Mouse (Mus musculus) midbrain, embryonic 12.5 days (tissue): Measurements from ENCODE around the gene Sidt2. TPM values are rescaled to one million over a fixed set of nuclear protein-coding genes. Genes with fewer than 3 reads are reported as not detected.

ENCODE experiments used
- ATAC-seq: fragments of 200-750 bp; cut with Nextera tagmentation; 2 replicates; pipeline ENCODE4 v1.8.0; 2017; ENCODE audit warnings: low read depth, moderate TSS enrichment, moderate library complexity; ENCODE audit not compliant: low FRiP score
- H3K27ac ChIP-seq: fragments of 300-500 bp; sonication (generic); replicated peaks from 2 replicates; pipeline ENCODE4 v1.5.1; 2016; ENCODE audit warnings: mild to moderate bottlenecking
- H3K27me3 ChIP-seq: fragments of 300-500 bp; sonication (generic); 2 replicates; pipeline ENCODE4 v1.6.1; 2016; ENCODE audit warnings: mild to moderate bottlenecking
- H3K36me3 ChIP-seq: fragments of 300-500 bp; sonication (generic); 2 replicates; pipeline ENCODE4 v1.6.1; 2016
- H3K4me1 ChIP-seq: fragments of 300-500 bp; sonication (generic); 2 replicates; pipeline ENCODE4 v1.6.1; 2016
- H3K4me2 ChIP-seq: fragments of 300-500 bp; sonication (generic); replicated peaks from 2 replicates; pipeline ENCODE4 v1.6.1; 2016; ENCODE audit warnings: mild to moderate bottlenecking, moderate library complexity
- H3K4me3 ChIP-seq: fragments of 300-500 bp; sonication (generic); 2 replicates; pipeline ENCODE4 v1.5.1; 2016; ENCODE audit warnings: mild to moderate bottlenecking
- H3K9ac ChIP-seq: fragments of 300-500 bp; sonication (generic); replicated peaks from 2 replicates; pipeline ENCODE4 v1.6.1; 2016; ENCODE audit warnings: mild to moderate bottlenecking, moderate library complexity
- H3K9me3 ChIP-seq: fragments of 300-500 bp; sonication (generic); 2 replicates; pipeline ENCODE4 v1.6.1; 2016; ENCODE audit warnings: mild to moderate bottlenecking
- WGBS: fragments of 180-500 bp; shearing (Covaris S2); methylation state at CpG from one replicate; pipeline ENCODE4 v1.1.7; 2016; 5-methylcytosine and 5-hydroxymethylcytosine counted together
- polyA plus RNA-seq: library from polyadenylated mRNA; unstranded; fragments of >200 nt; fragmentation: Nextera tagmentation; extraction: Ambion mirVana; gene quantifications from 2 replicates; pipeline ENCODE4 v1.2.1, GENCODE M21; 2016

Gene Sidt2
- polyA plus RNA-seq, 1 experiment from 2014 or later = 36.0 TPM

DNA sequence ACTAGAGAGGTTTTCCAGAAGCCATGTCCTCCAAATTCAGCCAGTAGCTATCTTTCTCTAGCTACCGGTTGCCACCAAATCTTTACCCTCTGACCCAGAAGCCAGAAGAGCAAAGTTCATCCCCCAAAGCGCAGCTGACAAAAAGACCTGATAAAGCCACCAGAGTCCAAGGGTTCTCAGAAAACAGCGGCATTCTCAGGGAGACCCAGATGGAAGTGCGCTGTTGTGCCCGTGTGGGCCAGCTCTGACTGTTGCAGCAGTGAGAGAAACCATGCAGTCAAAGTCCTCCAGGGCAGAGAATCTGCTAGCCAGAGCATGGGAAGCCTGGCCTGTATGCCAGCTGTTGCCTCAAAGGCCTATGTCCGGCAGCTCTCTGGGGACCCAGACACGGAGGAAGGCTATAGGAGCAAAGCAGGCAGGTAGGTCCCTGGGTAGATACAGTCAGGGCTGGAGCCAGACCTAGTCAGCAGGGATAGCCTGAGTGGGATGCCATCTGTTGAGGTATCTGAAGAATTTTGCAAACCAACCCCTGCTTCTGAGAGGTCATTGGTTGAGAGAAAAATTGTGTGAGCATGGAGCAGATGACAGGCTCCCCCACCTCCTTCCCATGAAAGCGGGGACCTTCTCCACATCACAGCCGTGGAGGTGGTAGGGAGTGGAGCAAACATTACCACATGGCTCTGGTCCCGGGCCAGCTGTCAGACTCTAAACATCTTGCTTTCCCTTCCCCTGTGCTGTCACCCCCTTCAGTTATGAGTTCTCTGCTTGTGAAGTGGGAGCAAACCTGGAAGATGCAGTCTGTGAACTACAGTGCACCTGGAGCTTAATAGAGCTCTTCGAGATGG is 22.3 kb downstream of the Sidt2 start:
- Histone ChIP-seq H3K4me3 (no peak overlapping the region), H3K4me2 (no peak overlapping the region), H3K4me1 (peaks cover 6% of the 10 kb centered on the region; the same call in 1 of the 2 replicates), H3K27me3 (peaks cover 7% of the 10 kb centered on the region; the same call in 1 of the 2 replicates), H3K9ac (no peak overlapping the region), H3K27ac (no peak overlapping the region), H3K36me3 (peaks cover 38% of the 10 kb centered on the region), H3K9me3 (no peaks in the 10 kb centered on the region)
- no peak for ATAC-seq
- WGBS = 82% methylated on average over 11 of the region's 11 CpGs

DNA sequence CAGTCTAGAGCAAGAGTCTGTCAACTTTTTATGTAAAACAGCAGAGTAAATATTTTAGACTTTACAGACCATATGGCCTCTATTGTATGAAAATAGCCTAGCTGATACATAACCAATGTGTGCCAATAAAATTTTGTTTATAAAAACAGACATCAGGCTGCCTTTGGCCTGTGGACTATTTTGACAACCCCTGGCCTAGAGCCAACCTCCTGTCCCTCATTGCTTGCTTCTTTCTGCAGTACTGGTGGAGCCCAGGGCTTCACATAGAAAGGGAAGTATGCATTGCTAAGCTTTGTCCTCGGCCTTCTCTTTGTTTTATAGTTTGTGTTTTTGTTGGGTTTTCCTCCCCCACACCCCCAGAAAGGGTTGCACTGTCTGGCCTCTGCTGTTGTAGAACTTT is 23.1 kb downstream of the Sidt2 start:
- Histone ChIP-seq H3K4me2 (no peak overlapping the region), H3K27ac (no peak overlapping the region), H3K9ac (no peak overlapping the region), H3K4me1 (peaks cover 6% of the 10 kb centered on the region; the same call in 1 of the 2 replicates), H3K27me3 (peaks cover 7% of the 10 kb centered on the region; the same call in 1 of the 2 replicates), H3K9me3 (no peaks in the 10 kb centered on the region), H3K4me3 (no peak overlapping the region), H3K36me3 (peaks cover 46% of the 10 kb centered on the region)
- WGBS = 77% methylated on average over 1 of the region's 1 CpGs
- no peak for ATAC-seq

DNA sequence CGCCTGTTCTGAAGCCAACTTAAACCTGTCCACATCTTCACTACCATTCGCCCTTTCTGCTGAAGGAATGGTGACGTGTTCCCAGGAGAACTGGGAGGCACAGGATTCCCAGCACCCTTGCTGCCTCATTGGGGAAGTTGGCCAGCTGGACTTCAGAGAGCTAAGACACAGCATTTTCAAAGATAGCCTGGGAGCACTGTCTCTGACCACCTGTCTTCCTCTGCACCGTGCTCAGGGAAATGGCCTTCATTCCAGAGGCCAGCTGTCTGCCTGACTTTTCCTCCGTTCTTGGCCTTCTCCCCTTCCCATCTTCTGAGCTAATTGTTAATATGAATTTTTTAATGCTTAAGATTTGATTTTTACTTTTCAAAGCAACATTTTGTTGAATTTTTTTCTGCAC is 25.8 kb downstream of the Sidt2 start:
- Histone ChIP-seq H3K27ac (no peak overlapping the region), H3K4me1 (no peaks in the 10 kb centered on the region), H3K27me3 (no peaks in the 10 kb centered on the region), H3K4me2 (no peak overlapping the region), H3K9ac (no peak overlapping the region), H3K9me3 (no peaks in the 10 kb centered on the region), H3K4me3 (no peak overlapping the region), H3K36me3 (peaks cover 62% of the 10 kb centered on the region)
- 87% methylated on average over 5 of the region's 5 CpGs for WGBS
- no peak for ATAC-seq

DNA sequence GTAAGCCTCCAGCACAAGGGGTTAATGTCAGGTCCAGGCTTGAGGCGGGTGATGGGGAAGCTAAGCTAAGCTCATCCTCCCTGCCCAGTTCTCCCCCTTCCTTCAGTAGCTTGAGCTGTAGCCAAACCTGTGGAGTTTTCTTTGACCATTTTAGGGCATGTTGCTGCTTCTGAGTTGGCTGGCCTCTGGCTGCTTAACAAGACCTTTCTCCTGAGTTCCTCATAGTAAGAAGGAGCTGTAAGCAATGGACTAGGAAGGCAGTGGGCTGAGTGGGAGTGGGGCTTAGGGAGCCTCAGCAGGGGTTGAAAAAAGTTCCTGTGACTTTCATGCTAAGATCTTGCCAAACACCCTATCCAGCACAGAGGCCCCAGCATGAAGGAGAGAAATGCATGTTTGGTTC is 35.2 kb downstream of the Sidt2 start:
- ATAC-seq = no peak
- peaks cover 76% of the 10 kb centered on the region for H3K36me3 ChIP-seq

DNA sequence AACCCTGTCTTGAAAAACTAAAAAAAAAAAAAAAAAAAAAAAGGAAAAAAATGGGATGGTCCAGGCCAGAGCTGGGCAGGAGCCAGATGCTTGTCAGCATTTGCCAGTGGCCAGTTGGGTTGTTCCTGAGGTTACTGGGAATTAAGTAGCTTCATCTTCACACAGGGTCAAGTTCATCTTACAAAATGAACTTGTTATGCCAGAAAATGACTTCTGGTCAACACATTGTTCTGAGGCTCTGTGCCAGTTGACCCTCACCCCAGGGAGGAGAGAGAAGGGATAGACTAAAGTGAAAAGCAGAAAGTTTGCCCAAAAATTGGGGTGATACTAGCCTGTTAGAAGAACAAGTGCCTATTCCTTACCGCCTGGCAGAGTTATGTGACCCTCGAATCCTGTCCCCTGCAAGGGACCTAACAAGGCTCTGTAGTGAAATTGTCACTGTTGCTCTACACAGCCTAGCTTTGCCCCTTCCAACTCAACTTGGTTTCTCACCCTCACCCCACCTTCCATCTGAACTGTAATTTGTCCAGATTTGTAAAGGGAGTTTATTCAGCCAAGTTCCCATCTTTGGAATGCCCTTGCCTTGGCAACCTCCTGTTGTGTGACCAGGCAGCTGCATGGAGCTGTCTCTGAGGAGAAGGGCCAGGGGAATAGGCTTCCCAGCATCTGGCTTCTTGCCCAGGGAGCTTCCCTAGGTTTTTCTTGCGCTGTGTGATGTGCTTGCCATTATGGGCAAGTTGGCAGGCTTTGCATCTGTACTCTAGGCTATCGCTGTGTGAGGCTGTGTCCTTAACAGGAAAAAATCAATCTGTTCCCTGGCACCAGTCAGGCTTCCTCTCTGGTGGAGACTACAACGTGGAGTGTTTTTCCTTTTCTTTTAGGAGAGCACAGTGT is 37.8 kb downstream of the Sidt2 start:
- no peaks in the 10 kb centered on the region for H3K9me3 ChIP-seq
- no peaks in the 10 kb centered on the region for H3K27me3 ChIP-seq
- peaks cover 87% of the 10 kb centered on the region for H3K36me3 ChIP-seq
- H3K4me1 ChIP-seq = no peaks in the 10 kb centered on the region
- no peak overlapping the region for H3K4me3 ChIP-seq
- ATAC-seq = no peak
- H3K9ac ChIP-seq = no peak overlapping the region
- H3K4me2 ChIP-seq = no peak overlapping the region
- H3K27ac ChIP-seq = no peak overlapping the region
- 92% methylated on average over 5 of the region's 5 CpGs for WGBS

More for the DNA sequence above, 35.2 kb downstream of the Sidt2 start:
- no peaks in the 10 kb centered on the region for H3K9me3 ChIP-seq
- H3K4me3 ChIP-seq = no peak overlapping the region
- no peaks in the 10 kb centered on the region for H3K4me1 ChIP-seq
- no peak overlapping the region for H3K4me2 ChIP-seq
- no peaks in the 10 kb centered on the region for H3K27me3 ChIP-seq
- no peak overlapping the region for H3K9ac ChIP-seq
- 52% methylated on average over 1 of the region's 1 CpGs for WGBS
- H3K27ac ChIP-seq = no peak overlapping the region

GRCm38 (mm10) chr9:45915659-45916058 is 39.4 kb downstream of the Sidt2 start:
- Histone ChIP-seq H3K4me1 (no peaks in the 10 kb centered on the region), H3K9ac (no peak overlapping the region), H3K27me3 (no peaks in the 10 kb centered on the region), H3K36me3 (peaks cover 92% of the 10 kb centered on the region), H3K27ac (no peak overlapping the region), H3K4me2 (no peak overlapping the region), H3K4me3 (no peak overlapping the region), H3K9me3 (no peaks in the 10 kb centered on the region)
- ATAC-seq = no peak
- 91% methylated on average over 2 of the region's 2 CpGs for WGBS

DNA sequence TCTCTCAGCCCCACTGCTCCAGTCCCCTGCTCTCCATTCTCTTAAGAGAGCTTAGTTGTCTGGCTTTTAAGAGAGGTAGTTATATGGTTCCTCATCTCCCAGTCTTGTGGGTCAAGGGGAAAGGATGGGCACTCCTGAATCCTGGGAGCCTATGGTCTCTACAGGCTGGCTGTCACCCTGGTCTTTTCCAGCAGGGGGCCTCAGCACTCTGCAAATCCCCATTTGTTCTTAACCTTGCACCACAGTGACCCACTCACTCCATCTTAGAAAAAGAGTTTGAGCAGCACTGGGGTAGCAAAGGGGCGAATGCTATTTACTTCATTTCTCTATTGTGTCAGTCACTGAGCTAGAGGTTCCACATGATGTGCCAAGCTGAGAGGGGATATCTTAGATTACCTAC is 43.4 kb downstream of the Sidt2 start:
- no peak overlapping the region for H3K27ac ChIP-seq
- WGBS = 84% methylated on average over 1 of the region's 1 CpGs
- H3K9me3 ChIP-seq = no peaks in the 10 kb centered on the region
- peaks cover 76% of the 10 kb centered on the region for H3K36me3 ChIP-seq
- H3K4me3 ChIP-seq = no peak overlapping the region
- ATAC-seq = no peak
- no peak overlapping the region for H3K9ac ChIP-seq
- H3K27me3 ChIP-seq = no peaks in the 10 kb centered on the region
- no peak overlapping the region for H3K4me2 ChIP-seq
- peaks cover 15% of the 10 kb centered on the region for H3K4me1 ChIP-seq

DNA sequence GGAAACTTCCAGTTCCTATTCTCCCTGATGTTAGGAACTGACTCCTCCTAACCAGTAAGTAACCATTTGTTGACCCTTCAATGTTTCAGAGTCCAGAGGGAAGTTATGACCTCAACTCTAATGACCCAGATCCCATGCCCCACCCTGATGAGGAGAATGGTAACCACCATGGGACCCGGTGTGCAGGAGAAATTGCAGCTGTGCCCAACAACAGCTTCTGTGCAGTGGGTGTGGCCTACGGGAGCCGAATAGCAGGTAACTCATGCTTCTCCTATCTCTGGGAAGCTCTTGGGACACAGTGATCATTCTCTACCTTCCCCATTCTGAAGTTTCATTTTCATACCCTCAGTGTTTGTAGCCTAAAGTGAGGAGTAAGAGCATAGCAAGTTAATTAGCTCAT is 44.1 kb downstream of the Sidt2 start:
- no peak overlapping the region for H3K9ac ChIP-seq
- WGBS = 90% methylated on average over 3 of the region's 3 CpGs
- no peak overlapping the region for H3K4me3 ChIP-seq
- H3K36me3 ChIP-seq = peaks cover 70% of the 10 kb centered on the region
- peaks cover 15% of the 10 kb centered on the region for H3K4me1 ChIP-seq
- no peak for ATAC-seq
- no peaks in the 10 kb centered on the region for H3K27me3 ChIP-seq
- no peak overlapping the region for H3K4me2 ChIP-seq
- H3K27ac ChIP-seq = no peak overlapping the region
- H3K9me3 ChIP-seq = no peaks in the 10 kb centered on the region

DNA sequence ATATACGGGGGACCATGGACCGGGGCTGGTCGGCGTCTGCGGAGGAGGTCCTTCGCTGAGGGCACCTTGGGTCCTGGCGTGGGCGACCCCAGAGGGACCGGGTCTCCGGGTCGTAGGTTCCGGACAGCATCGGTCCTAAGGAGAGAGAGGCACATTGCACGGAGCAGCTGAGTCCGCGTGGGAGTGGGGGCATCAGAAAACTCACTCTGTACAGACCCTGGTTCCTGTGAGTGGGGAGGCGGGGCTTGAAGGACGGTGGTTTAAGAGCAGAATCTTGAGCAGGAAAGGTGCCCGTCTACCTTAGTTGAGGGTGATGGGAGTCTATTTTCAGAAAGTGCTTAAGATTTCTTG is 48.0 kb downstream of the Sidt2 start:
- H3K4me1 ChIP-seq = peaks cover 27% of the 10 kb centered on the region
- peak overlapping the region; percentile 95 for H3K4me3 ChIP-seq
- H3K36me3 ChIP-seq = peaks cover 46% of the 10 kb centered on the region
- peak overlapping the region; percentile 95 for H3K27ac ChIP-seq
- peak overlapping the region; percentile 95 for H3K9ac ChIP-seq
- H3K27me3 ChIP-seq = no peaks in the 10 kb centered on the region
- no peaks in the 10 kb centered on the region for H3K9me3 ChIP-seq
- ATAC-seq = no peak; the same call in 1 of the 2 replicates
- peak overlapping the region; percentile 77 for H3K4me2 ChIP-seq
- 1% methylated on average over 19 of the region's 19 CpGs for WGBS

GRCm38 (mm10) chr9:45906355-45907077 is 48.5 kb downstream of the Sidt2 start, which contains the start of the genes Pcsk7 and Rnf214:
Pcsk7 (plus strand) TSS chr9:45906497.
Rnf214 (minus strand) TSS chr9:45906911.
- WGBS = under 1% methylated on average over 68 of the region's 80 CpGs

GRCm38 (mm10) chr9:45905811-45906237 is 49.2 kb downstream of the Sidt2 start:
- no peaks in the 10 kb centered on the region for H3K9me3 ChIP-seq
- H3K27me3 ChIP-seq = no peaks in the 10 kb centered on the region
- WGBS = 0% methylated on average over 22 of the region's 27 CpGs
- peaks cover 40% of the 10 kb centered on the region for H3K36me3 ChIP-seq
- peak overlapping the region; percentile 95 for H3K27ac ChIP-seq
- peak overlapping the region; percentile 95 for H3K9ac ChIP-seq
- ATAC-seq = peak; percentile 69
- peak overlapping the region; percentile 95 for H3K4me3 ChIP-seq
- H3K4me2 ChIP-seq = peak overlapping the region; percentile 77
- H3K4me1 ChIP-seq = peaks cover 27% of the 10 kb centered on the region

More at GRCm38 (mm10) chr9:45906355-45907077, 48.5 kb downstream of the Sidt2 start, which contains the start of the genes Pcsk7 and Rnf214:
- Histone ChIP-seq H3K27me3 (no peaks in the 10 kb centered on the region), H3K4me1 (peaks cover 27% of the 10 kb centered on the region), H3K9ac (peak within 1 kb of the TSS; percentile 95), H3K27ac (peak within 1 kb of the TSS; percentile 95), H3K36me3 (peaks cover 46% of the 10 kb centered on the region), H3K4me3 (peak within 1 kb of the TSS; percentile 95), H3K4me2 (peak within 1 kb of the TSS; percentile 77), H3K9me3 (no peaks in the 10 kb centered on the region)
- ATAC-seq = peak; percentile 92
